Mouse (Mus musculus): ENCODE results near the gene Ifi207.
"Not testable (repeated sequence)": the region's sequence is repeated elsewhere in the genome, so short reads cannot be mapped to it uniquely, and the experiment has no call there.

Ifi207 gene

DNA sequence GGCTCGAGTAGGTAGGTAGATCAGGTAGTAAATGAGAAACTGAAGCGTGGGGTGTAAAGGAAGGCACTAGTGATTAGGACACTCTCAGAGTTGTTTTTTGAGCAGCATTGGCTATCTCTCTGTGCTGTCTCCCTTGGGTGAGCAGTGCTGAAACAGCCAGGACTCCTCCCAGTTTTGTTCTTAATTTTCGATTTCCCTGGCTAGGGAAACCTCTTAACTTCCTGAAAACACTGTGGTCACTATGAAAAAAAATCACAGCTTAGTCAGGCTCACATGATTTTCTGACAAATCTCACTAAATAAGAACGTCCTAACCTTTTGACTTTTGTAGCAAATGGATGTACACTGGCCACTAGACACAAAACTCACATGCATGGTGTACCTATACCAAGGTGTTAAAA is at the start of gene Ifi207:
Ifi207 (minus strand) TSS at position 92 of the 400 bp plus-strand sequence.
- in situ Hi-C loops (cut with MboI, MseI): no loop called here

- in situ Hi-C loops (cut with MboI, MseI): loop anchor here (5.0 kb wide), 1 partner anchor 144 kb away; no protein-coding TSS in a partner anchor
Measured at GRCm38 (mm10) chr1:173773457-173773856, 31.9 kb upstream of the Ifi207 start.

DNA sequence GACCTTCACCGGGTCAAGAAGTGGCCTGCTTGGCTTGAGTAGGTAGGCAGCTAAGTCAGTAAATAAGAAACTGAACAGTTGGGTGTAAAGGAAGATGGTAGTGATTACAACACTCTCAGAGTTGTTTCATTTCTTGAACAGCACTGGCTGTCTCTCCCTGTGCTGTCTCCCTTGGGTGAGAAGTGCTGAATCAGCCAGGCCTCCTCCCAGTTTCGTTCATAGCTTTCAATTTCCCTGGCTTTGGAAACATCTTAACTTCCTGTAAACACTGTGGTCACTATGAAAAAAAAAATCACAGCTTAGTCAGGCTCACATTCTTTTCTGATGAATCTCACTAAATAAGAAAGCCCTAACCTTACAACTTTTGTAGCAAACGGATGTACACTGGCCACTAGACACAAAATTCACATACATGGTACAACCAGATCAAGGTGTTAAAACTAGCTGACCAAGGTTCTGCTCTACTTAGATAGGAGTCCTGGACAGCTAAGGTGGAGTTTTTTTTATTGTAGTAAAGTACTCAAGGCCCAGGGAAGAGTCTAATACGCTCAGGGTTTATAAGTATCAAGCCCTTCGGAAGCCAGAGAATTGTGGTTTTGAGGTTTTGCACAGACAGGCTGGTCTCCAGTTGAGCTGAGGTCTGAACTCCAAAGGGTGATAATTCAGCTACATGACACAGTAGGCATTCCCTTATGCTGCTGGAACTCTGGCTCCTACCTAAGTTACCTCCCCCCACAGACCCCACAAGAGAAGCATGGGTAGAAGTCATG is 25.5 kb upstream of the Ifi207 start, which contains the start of gene Ifi204:
Ifi204 (minus strand) TSS at position 96 of the 770 bp plus-strand sequence.
- in situ Hi-C loops (cut with MboI, MseI): not testable (repeated sequence)

DNA sequence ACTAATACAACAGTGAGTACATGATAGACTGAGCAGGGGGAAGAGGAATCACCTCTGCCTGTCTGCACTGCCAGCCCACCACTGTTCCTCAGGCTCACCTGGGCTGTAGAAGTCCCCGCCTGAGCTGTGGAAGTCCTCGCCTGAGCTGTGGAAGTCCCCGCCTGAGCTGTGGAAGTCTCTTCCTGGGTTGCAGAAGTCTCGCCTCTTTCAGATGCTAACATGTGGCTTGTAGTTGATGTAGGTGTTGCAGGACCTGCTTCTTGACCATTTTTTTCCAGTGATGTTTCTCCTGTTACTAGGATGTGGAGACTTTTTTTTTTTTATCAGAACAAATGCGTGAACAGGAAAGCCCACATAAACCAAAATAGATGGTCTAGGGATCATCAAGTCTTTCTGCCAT is 18.5 kb upstream of the Ifi207 start:
- in situ Hi-C loops (cut with MboI, MseI): not testable (repeated sequence)

DNA sequence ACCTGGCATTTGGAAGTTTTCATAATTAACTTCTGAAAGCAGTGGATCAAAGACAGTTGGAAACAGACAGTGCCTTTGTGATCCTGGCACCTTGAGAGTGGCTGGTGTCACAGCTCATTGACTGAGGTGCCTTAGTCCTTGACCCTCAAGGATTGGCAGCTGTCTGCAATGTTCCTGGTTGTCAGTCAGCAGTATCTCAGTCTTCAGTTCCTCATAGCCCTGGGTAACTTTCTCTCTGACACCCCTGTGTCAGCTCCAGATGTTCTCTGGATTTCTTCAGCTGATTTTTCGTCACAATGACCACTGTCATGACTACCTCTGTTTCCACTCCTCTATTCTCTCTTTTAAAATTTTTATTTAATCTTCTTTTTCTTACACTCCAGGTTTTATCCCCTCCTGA is 715 bp upstream of the Ifi207 start:
- in situ Hi-C loops (cut with MboI, MseI): no loop called here

- in situ Hi-C loops (cut with MboI, MseI): no loop called here
Measured at GRCm38 (mm10) chr1:173740537-173740936, 1.0 kb downstream of the Ifi207 start.

GRCm38 (mm10) chr1:173736986-173737385 is 4.6 kb downstream of the Ifi207 start:
- in situ Hi-C loops (cut with MboI, MseI): no loop called here

GRCm38 (mm10) chr1:173735015-173735414 is 6.5 kb downstream of the Ifi207 start:
- in situ Hi-C loops (cut with MboI, MseI): not testable (repeated sequence)

DNA sequence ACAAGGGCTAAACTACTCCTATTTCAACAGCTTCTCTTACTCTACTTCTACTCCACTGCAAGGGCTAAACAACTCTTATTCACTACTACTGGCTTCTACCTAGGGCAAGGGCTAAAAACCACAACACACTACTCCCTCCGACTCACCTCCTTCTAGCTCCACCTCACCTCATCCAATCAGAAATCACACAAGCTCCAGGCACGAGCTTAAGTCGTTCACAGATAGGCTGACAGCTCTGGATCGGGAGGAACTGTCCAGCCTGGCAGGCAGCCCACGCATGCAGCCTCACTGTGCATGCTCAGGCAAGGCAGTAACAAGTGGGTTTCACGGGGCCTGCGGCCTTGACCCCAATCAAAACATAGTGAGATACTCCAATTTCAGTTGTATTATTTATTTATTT is 8.3 kb downstream of the Ifi207 start:
- in situ Hi-C loops (cut with MboI, MseI): loop anchor here (5.0 kb wide), 1 partner anchor 61 kb away; the partner anchor contains the start of gene Ifi208

GRCm38 (mm10) chr1:173694270-173694669 is 47.3 kb downstream of the Ifi207 start:
- in situ Hi-C loops (cut with MboI, MseI): no loop called here

DNA sequence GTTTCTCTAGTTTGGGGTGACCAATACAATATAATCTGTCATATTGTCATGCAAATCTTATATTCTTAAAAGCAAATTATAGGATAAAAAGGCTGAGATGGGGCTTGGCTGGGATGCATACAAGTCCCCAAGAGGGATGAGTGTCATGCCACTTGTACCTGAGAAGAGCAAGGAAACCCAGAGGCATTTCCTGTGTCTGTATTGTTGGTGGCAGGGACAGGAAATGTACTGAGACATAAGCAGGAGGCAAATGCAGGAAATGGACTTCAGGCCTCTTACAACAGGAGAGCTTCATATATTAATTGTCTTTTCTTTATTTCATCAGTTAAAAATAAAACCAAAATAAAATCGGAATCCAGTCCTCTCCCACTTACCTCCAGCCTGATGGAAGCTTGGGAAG is 62.9 kb downstream of the Ifi207 start:
- in situ Hi-C loops (cut with MboI, MseI): not testable (repeated sequence)

DNA sequence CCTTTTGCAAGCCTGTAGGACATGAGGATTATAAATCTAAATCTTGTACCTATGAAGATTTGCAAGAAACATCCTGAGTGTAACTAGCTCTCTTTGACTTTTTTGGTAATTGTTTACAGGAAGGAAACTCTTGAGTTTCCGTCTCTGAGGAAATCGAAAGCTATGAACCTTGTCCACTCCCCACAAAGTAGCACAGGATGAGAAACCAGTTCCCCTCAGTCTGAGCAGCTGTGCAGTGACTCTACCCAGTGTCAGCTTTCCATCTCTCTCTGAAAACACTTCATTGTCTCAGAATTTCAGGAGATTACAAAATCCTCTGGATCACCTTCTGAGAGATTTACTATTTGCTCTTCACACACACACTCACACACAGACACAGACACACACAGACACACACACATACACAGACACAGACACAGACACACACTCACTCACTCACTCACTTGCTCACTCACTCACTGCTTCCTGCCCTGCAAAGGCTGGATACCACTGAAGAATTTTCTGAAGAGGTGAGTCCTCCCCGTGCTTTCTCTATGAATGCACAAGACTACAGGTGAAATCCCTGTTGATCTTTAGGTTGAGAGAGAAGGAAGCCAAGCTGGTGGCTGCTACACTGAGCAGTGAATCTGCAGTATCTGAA is 68.0 kb downstream of the Ifi207 start, which contains the start of gene Ifi208:
Ifi208 (plus strand) TSS at position 218 of the 640 bp plus-strand sequence.
- in situ Hi-C loops (cut with MboI, MseI): loop anchor here (5.0 kb wide), 1 partner anchor 59 kb away; no protein-coding TSS in a partner anchor

Measured in regulatory T cell (primary cell).